Mouse (Mus musculus) CD4-positive naive resting alpha-beta T cell, adult 76 days (primary cell): ENCODE results near the gene Ptrh1. TPM values are rescaled to one million over a fixed set of nuclear protein-coding genes. Genes with fewer than 3 reads are reported as not detected.

ENCODE experiments used
- total RNA-seq: library from RNA; stranded (reverse); gene quantifications from one replicate; pipeline ENCODE4 v1.2.4, GENCODE M21; 2023

The Ptrh1 gene
- total RNA-seq = 3.8 TPM

GRCm38 (mm10) chr2:32775359-32776074 lies at the start of gene Ptrh1, which contains the start of gene Ttc16:
Gene Ptrh1 (plus strand): TSS chr2:32775786.
Gene Ttc16 (minus strand): TSS chr2:32775633.

GRCm38 (mm10) chr2:32740916-32741272 lies 34.7 kb upstream of the Ptrh1 start, which contains the start of gene 6330409D20Rik:
Gene 6330409D20Rik (minus strand): TSS chr2:32741016.

GRCm38 (mm10) chr2:32757056-32757845 lies 18.3 kb upstream of the Ptrh1 start, which contains the start of gene Tor2a:
Gene Tor2a (plus strand): TSS chr2:32757234.

GRCm38 (mm10) chr2:32784048-32784681 lies 8.6 kb downstream of the Ptrh1 start, which contains the start of gene Cfap157:
Gene Cfap157 (minus strand): TSS chr2:32784428.

Other genes with a start within 250 kb of the Ptrh1 start
- gene Fam102a, start 240.5 kb upstream of the Ptrh1 start, total RNA-seq = 163 TPM
- 50.7 TPM for gene Dpm2, start 204.9 kb upstream of the Ptrh1 start, total RNA-seq
- 0.76 TPM for gene Pip5kl1, start 201.0 kb upstream of the Ptrh1 start, total RNA-seq
- gene 9430097D07Rik, start 200.1 kb upstream of the Ptrh1 start, total RNA-seq = not detected
- 18.8 TPM for gene St6galnac4, start 188.7 kb upstream of the Ptrh1 start, total RNA-seq
- 4.1 TPM for gene St6galnac6, start 176.1 kb upstream of the Ptrh1 start, total RNA-seq
- gene Ak1, start 154.0 kb upstream of the Ptrh1 start, total RNA-seq = not detected
- 3.4 TPM for gene Eng, start 129.2 kb upstream of the Ptrh1 start, total RNA-seq
- gene Fpgs, start 71.6 kb upstream of the Ptrh1 start, total RNA-seq = 26.7 TPM
- 92.9 TPM for gene Cdk9, start 62.7 kb upstream of the Ptrh1 start, total RNA-seq
- 81.0 TPM for gene Sh2d3c, start 54.7 kb upstream of the Ptrh1 start, total RNA-seq
- gene 6330409D20Rik, start 34.8 kb upstream of the Ptrh1 start, total RNA-seq = not detected
- gene Tor2a, start 18.6 kb upstream of the Ptrh1 start, total RNA-seq = 26.4 TPM
- gene Ttc16, start 153 bp upstream of the Ptrh1 start, total RNA-seq = 0.21 TPM
- not detected for gene Cfap157, start 8.6 kb downstream of the Ptrh1 start, total RNA-seq
- gene Stxbp1, start 71.5 kb downstream of the Ptrh1 start, total RNA-seq = 1.3 TPM
- 0.67 TPM for gene Fam129b, start 100.3 kb downstream of the Ptrh1 start, total RNA-seq
- 1,193 TPM for gene Rpl12, start 185.8 kb downstream of the Ptrh1 start, total RNA-seq
- 13.2 TPM for gene Lrsam1, start 185.8 kb downstream of the Ptrh1 start, total RNA-seq
- gene Slc2a8, start 206.3 kb downstream of the Ptrh1 start, total RNA-seq = 5.8 TPM